Mouse (Mus musculus): ENCODE data around the gene Trrap. TPM values are rescaled to one million over a fixed set of nuclear protein-coding genes. Genes with fewer than 3 reads are reported as not detected.
A peak's percentile ranks its signal among the peaks of the same experiment; 100 is the strongest.

Gene Trrap
- polyA plus RNA-seq, 1 experiment from 2014 or later: 31.5 TPM

- Histone ChIP-seq H3K9me3 (ENCODE audit: low read length) (no peaks in the 10 kb centered on the region), H3K4me2 (replicated peaks; ENCODE audit: low read depth, low read length) (peak overlapping the region; percentile 79), H3K4me1 (ENCODE audit: insufficient read depth, low read depth, low read length) (peaks cover 10% of the 10 kb centered on the region; the same call in 1 of the 2 replicates), H3K4me3 (ENCODE audit: low read depth, low read length) (peak overlapping the region; percentile 93), H3K27me3 (replicated peaks; ENCODE audit: insufficient read depth, low read length) (no peaks in the 10 kb centered on the region), H3K27ac (ENCODE audit: low read length) (peak overlapping the region; percentile 99), H3K9ac (replicated peaks; ENCODE audit: low read depth) (peak overlapping the region; percentile 97), H3K36me3 (ENCODE audit: insufficient read depth, low read length) (no peaks in the 10 kb centered on the region; the same call in 1 of the 2 replicates)
- DNase-seq (ENCODE audit: low spot score) (peak; percentile 94), ATAC-seq (peak; percentile 95)
- under 1% methylated on average over 75 of the region's 92 CpGs for WGBS
- no peak for TF ChIP-seq EP300 (IDR thresholded peaks at IDR 0.05)
- peak; percentile 92 for TF ChIP-seq CTCF (IDR thresholded peaks at IDR 0.05)
Measured at GRCm38 (mm10) chr5:144767911-144768841, 644 bp downstream of the Trrap start.

GRCm38 (mm10) chr5:144769067-144769482, 1.5 kb downstream of the Trrap start:
- Histone ChIP-seq H3K9ac (replicated peaks; ENCODE audit: low read depth) (peak overlapping the region; percentile 97), H3K4me2 (replicated peaks; ENCODE audit: low read depth, low read length) (peak overlapping the region; percentile 79), H3K4me1 (ENCODE audit: insufficient read depth, low read depth, low read length) (peaks cover 10% of the 10 kb centered on the region; the same call in 1 of the 2 replicates), H3K9me3 (ENCODE audit: low read length) (no peaks in the 10 kb centered on the region), H3K36me3 (ENCODE audit: insufficient read depth, low read length) (no peaks in the 10 kb centered on the region; the same call in 1 of the 2 replicates), H3K27ac (ENCODE audit: low read length) (peak overlapping the region; percentile 99), H3K4me3 (ENCODE audit: low read depth, low read length) (peak overlapping the region; percentile 93), H3K27me3 (replicated peaks; ENCODE audit: insufficient read depth, low read length) (no peaks in the 10 kb centered on the region)
- TF ChIP-seq CTCF (IDR thresholded peaks at IDR 0.05) (no peak), EP300 (IDR thresholded peaks at IDR 0.05) (no peak)
- DNase-seq (ENCODE audit: low spot score) (peak; percentile 40), ATAC-seq (no peak)
- 12% methylated on average over 8 of the region's 8 CpGs for WGBS

- H3K4me3 ChIP-seq (ENCODE audit: low read depth, low read length): no peak overlapping the region
- H3K36me3 ChIP-seq (ENCODE audit: insufficient read depth, low read length): peaks cover 21% of the 10 kb centered on the region; the same call in 1 of the 2 replicates
- H3K9ac ChIP-seq (replicated peaks; ENCODE audit: low read depth): no peak overlapping the region
- H3K4me2 ChIP-seq (replicated peaks; ENCODE audit: low read depth, low read length): no peak overlapping the region
- H3K9me3 ChIP-seq (ENCODE audit: low read length): no peaks in the 10 kb centered on the region
- peaks cover 10% of the 10 kb centered on the region; the same call in 1 of the 2 replicates for H3K4me1 ChIP-seq (ENCODE audit: insufficient read depth, low read depth, low read length)
- H3K27me3 ChIP-seq (replicated peaks; ENCODE audit: insufficient read depth, low read length): no peaks in the 10 kb centered on the region
- ATAC-seq: no peak
- no peak overlapping the region for H3K27ac ChIP-seq (ENCODE audit: low read length)
- TF ChIP-seq CTCF (IDR thresholded peaks at IDR 0.05): no peak
- no peak for DNase-seq (ENCODE audit: low spot score)
- WGBS: 86% methylated on average over 6 of the region's 6 CpGs
Measured at GRCm38 (mm10) chr5:144773231-144773630, 5.7 kb downstream of the Trrap start.

GRCm38 (mm10) chr5:144780654-144781053, 13.1 kb downstream of the Trrap start:
- Histone ChIP-seq H3K27me3 (replicated peaks; ENCODE audit: insufficient read depth, low read length) (no peaks in the 10 kb centered on the region), H3K27ac (ENCODE audit: low read length) (no peak overlapping the region), H3K9me3 (ENCODE audit: low read length) (no peaks in the 10 kb centered on the region), H3K4me2 (replicated peaks; ENCODE audit: low read depth, low read length) (no peak overlapping the region), H3K4me3 (ENCODE audit: low read depth, low read length) (no peak overlapping the region), H3K36me3 (ENCODE audit: insufficient read depth, low read length) (peaks cover 65% of the 10 kb centered on the region), H3K9ac (replicated peaks; ENCODE audit: low read depth) (no peak overlapping the region), H3K4me1 (ENCODE audit: insufficient read depth, low read depth, low read length) (no peaks in the 10 kb centered on the region)
- TF ChIP-seq EP300 (IDR thresholded peaks at IDR 0.05) (no peak), CTCF (IDR thresholded peaks at IDR 0.05) (no peak)
- no peak for DNase-seq (ENCODE audit: low spot score)
- WGBS: 83% methylated on average over 8 of the region's 8 CpGs
- no peak for ATAC-seq

- TF ChIP-seq CTCF (IDR thresholded peaks at IDR 0.05) (no peak), EP300 (IDR thresholded peaks at IDR 0.05) (no peak)
- no peaks in the 10 kb centered on the region for H3K27me3 ChIP-seq (replicated peaks; ENCODE audit: insufficient read depth, low read length)
- WGBS: 96% methylated on average over 18 of the region's 18 CpGs
- peaks cover 57% of the 10 kb centered on the region for H3K36me3 ChIP-seq (ENCODE audit: insufficient read depth, low read length)
- no peak overlapping the region for H3K27ac ChIP-seq (ENCODE audit: low read length)
- H3K4me1 ChIP-seq (ENCODE audit: insufficient read depth, low read depth, low read length): no peaks in the 10 kb centered on the region
- no peak for DNase-seq (ENCODE audit: low spot score)
- H3K9me3 ChIP-seq (ENCODE audit: low read length): no peaks in the 10 kb centered on the region
- no peak for ATAC-seq
- H3K9ac ChIP-seq (replicated peaks; ENCODE audit: low read depth): no peak overlapping the region
- no peak overlapping the region for H3K4me3 ChIP-seq (ENCODE audit: low read depth, low read length)
- no peak overlapping the region for H3K4me2 ChIP-seq (replicated peaks; ENCODE audit: low read depth, low read length)
Measured at GRCm38 (mm10) chr5:144786464-144786863, 18.9 kb downstream of the Trrap start.

- H3K27ac ChIP-seq (ENCODE audit: low read length): no peak overlapping the region
- no peaks in the 10 kb centered on the region for H3K27me3 ChIP-seq (replicated peaks; ENCODE audit: insufficient read depth, low read length)
- DNase-seq (ENCODE audit: low spot score) (no peak), ATAC-seq (no peak)
- H3K9me3 ChIP-seq (ENCODE audit: low read length): no peaks in the 10 kb centered on the region
- no peaks in the 10 kb centered on the region for H3K4me1 ChIP-seq (ENCODE audit: insufficient read depth, low read depth, low read length)
- 84% methylated on average over 5 of the region's 5 CpGs for WGBS
- TF ChIP-seq CTCF (IDR thresholded peaks at IDR 0.05): peak; percentile 9; the same call in 1 of the 2 replicates
- no peak for TF ChIP-seq EP300 (IDR thresholded peaks at IDR 0.05)
- peaks cover 58% of the 10 kb centered on the region for H3K36me3 ChIP-seq (ENCODE audit: insufficient read depth, low read length)
- H3K4me2 ChIP-seq (replicated peaks; ENCODE audit: low read depth, low read length): no peak overlapping the region
- no peak overlapping the region for H3K9ac ChIP-seq (replicated peaks; ENCODE audit: low read depth)
- H3K4me3 ChIP-seq (ENCODE audit: low read depth, low read length): no peak overlapping the region
Measured at GRCm38 (mm10) chr5:144793374-144793773, 25.8 kb downstream of the Trrap start.
